Mouse (Mus musculus) hindbrain, postnatal 0 days (tissue): ENCODE data around the gene Adrm1. TPM values are rescaled to one million over a fixed set of nuclear protein-coding genes. Genes with fewer than 3 reads are reported as not detected.

Source experiments
- ATAC-seq: fragments of 200-750 bp; cut with Nextera tagmentation; 2 replicates; pipeline ENCODE4 v1.8.0; 2017; ENCODE audit warnings: mild to moderate bottlenecking, moderate TSS enrichment, moderate library complexity
- DNase-seq: peaks from one replicate; pipeline ENCODE4 v3.0.0-alpha.2; 2015; ENCODE audit warnings: low spot score
- H3K27ac ChIP-seq: fragments of 300-500 bp; sonication (generic); 2 replicates; pipeline ENCODE4 v1.5.1; 2014; ENCODE audit warnings: mild to moderate bottlenecking
- H3K27me3 ChIP-seq: fragments of 300-500 bp; sonication (generic); 2 replicates; pipeline ENCODE4 v1.6.1; 2014; ENCODE audit warnings: low read length, mixed read lengths; ENCODE audit not compliant: insufficient read depth
- H3K36me3 ChIP-seq: fragments of 300-500 bp; sonication (generic); 2 replicates; pipeline ENCODE4 v1.6.1; 2014; ENCODE audit warnings: low read length, mixed read lengths; ENCODE audit not compliant: insufficient read depth
- H3K4me1 ChIP-seq: fragments of 300-500 bp; sonication (generic); 2 replicates; pipeline ENCODE4 v1.6.1; 2014; ENCODE audit warnings: antibody characterized with exemption, low read length, mixed read lengths; ENCODE audit not compliant: insufficient read depth
- H3K4me2 ChIP-seq: fragments of 300-500 bp; sonication (generic); 2 replicates; pipeline ENCODE4 v1.6.1; 2014; ENCODE audit warnings: low read depth, mild to moderate bottlenecking, low read length, moderate library complexity, mixed read lengths
- H3K4me3 ChIP-seq: fragments of 300-500 bp; sonication (generic); 2 replicates; pipeline ENCODE4 v1.5.1; 2014; ENCODE audit warnings: low read length
- H3K9ac ChIP-seq: fragments of 300-500 bp; sonication (generic); replicated peaks from 2 replicates; pipeline ENCODE4 v1.6.1; 2014; ENCODE audit warnings: mild to moderate bottlenecking, low read length, moderate library complexity, mixed read lengths
- H3K9me3 ChIP-seq: fragments of 300-500 bp; sonication (generic); 2 replicates; pipeline ENCODE4 v1.6.1; 2016; ENCODE audit warnings: low read length, mixed read lengths
- CTCF ChIP-seq: IDR thresholded peaks from 2 replicates; pipeline ENCODE4 v1.5.1; 2016; ENCODE audit warnings: antibody characterized with exemption, control low read depth, low read depth
- WGBS: fragments of 180-500 bp; shearing (Covaris S2); extraction: QIAGEN DNeasy Blood & Tissue Kit; methylation state at CpG from one replicate; pipeline ENCODE4 v1.1.7; 2014; 5-methylcytosine and 5-hydroxymethylcytosine counted together
- polyA plus RNA-seq: library from polyadenylated mRNA; unstranded; fragments of >200 nt; fragmentation: Nextera tagmentation; extraction: Ambion mirVana; gene quantifications from 2 replicates; pipeline ENCODE4 v1.2.1, GENCODE M21; 2015
- total RNA-seq: library from RNA; depleted of rRNA; stranded (reverse); fragments of >200 nt; gene quantifications from 2 replicates; pipeline ENCODE4 v1.2.3, GENCODE M21; 2014

The Adrm1 gene
- total and polyA plus RNA-seq, 2 experiments from 2014 or later: 107 to 207 TPM

GRCm38 (mm10) chr2:180181542-180181941 lies 10.3 kb downstream of the Adrm1 start:
- H3K4me3 ChIP-seq: no peak overlapping the region
- DNase-seq (no peak), ATAC-seq (no peak)
- H3K9me3 ChIP-seq: no peaks in the 10 kb centered on the region
- TF ChIP-seq CTCF: no peak
- H3K4me2 ChIP-seq: no peak overlapping the region
- WGBS: 60% methylated on average over 9 of the region's 9 CpGs
- H3K9ac ChIP-seq: no peak overlapping the region
- no peak overlapping the region for H3K27ac ChIP-seq
- no peaks in the 10 kb centered on the region for H3K4me1 ChIP-seq
- no peaks in the 10 kb centered on the region for H3K27me3 ChIP-seq
- peaks cover 15% of the 10 kb centered on the region for H3K36me3 ChIP-seq

- WGBS: 76% methylated on average over 24 of the region's 24 CpGs
- TF ChIP-seq CTCF: no peak
- peak; percentile 50 for DNase-seq
Observed at GRCm38 (mm10) chr2:180184011-180184751, 12.9 kb downstream of the Adrm1 start.

GRCm38 (mm10) chr2:180184752-180185109 lies 13.4 kb downstream of the Adrm1 start:
- Histone ChIP-seq H3K9ac (no peak overlapping the region), H3K4me1 (no peaks in the 10 kb centered on the region), H3K4me3 (no peak overlapping the region), H3K36me3 (no peaks in the 10 kb centered on the region), H3K27me3 (no peaks in the 10 kb centered on the region), H3K27ac (no peak overlapping the region), H3K9me3 (no peaks in the 10 kb centered on the region), H3K4me2 (no peak overlapping the region)
- DNase-seq (no peak), ATAC-seq (no peak)
- no peak for TF ChIP-seq CTCF
- 81% methylated on average over 6 of the region's 6 CpGs for WGBS

More at GRCm38 (mm10) chr2:180184011-180184751, 12.9 kb downstream of the Adrm1 start:
- no peak overlapping the region for H3K4me2 ChIP-seq
- no peak overlapping the region for H3K9ac ChIP-seq
- ATAC-seq: peak; percentile 46; the same call in 1 of the 2 replicates
- H3K27me3 ChIP-seq: no peaks in the 10 kb centered on the region
- no peak overlapping the region for H3K27ac ChIP-seq
- no peaks in the 10 kb centered on the region for H3K4me1 ChIP-seq
- no peaks in the 10 kb centered on the region for H3K9me3 ChIP-seq
- H3K36me3 ChIP-seq: no peaks in the 10 kb centered on the region
- no peak overlapping the region for H3K4me3 ChIP-seq

GRCm38 (mm10) chr2:180185686-180186085 lies 14.4 kb downstream of the Adrm1 start:
- DNase-seq (no peak), ATAC-seq (no peak)
- H3K27ac ChIP-seq: no peak overlapping the region
- 86% methylated on average over 14 of the region's 14 CpGs for WGBS
- H3K4me1 ChIP-seq: no peaks in the 10 kb centered on the region
- no peak overlapping the region for H3K9ac ChIP-seq
- H3K4me3 ChIP-seq: no peak overlapping the region
- H3K9me3 ChIP-seq: no peaks in the 10 kb centered on the region
- no peak for TF ChIP-seq CTCF
- H3K4me2 ChIP-seq: no peak overlapping the region
- H3K27me3 ChIP-seq: no peaks in the 10 kb centered on the region
- H3K36me3 ChIP-seq: no peaks in the 10 kb centered on the region

GRCm38 (mm10) chr2:180187362-180187761 lies 16.1 kb downstream of the Adrm1 start:
- H3K4me3 ChIP-seq: no peak overlapping the region

GRCm38 (mm10) chr2:180196610-180197322 lies 25.5 kb downstream of the Adrm1 start:
- Histone ChIP-seq H3K27me3 (no peaks in the 10 kb centered on the region; the same call in 1 of the 2 replicates), H3K4me1 (no peaks in the 10 kb centered on the region; the same call in 1 of the 2 replicates), H3K4me3 (no peak overlapping the region), H3K9ac (no peak overlapping the region), H3K27ac (no peak overlapping the region), H3K9me3 (no peaks in the 10 kb centered on the region), H3K36me3 (no peaks in the 10 kb centered on the region), H3K4me2 (no peak overlapping the region)
- DNase-seq (no peak), ATAC-seq (no peak)
- no peak for TF ChIP-seq CTCF
- whole genome bisulfite sequencing: 68% methylated on average over 10 of the region's 12 CpGs

More at GRCm38 (mm10) chr2:180187362-180187761, 16.1 kb downstream of the Adrm1 start:
- DNase-seq: no peak
- no peaks in the 10 kb centered on the region for H3K9me3 ChIP-seq
- H3K27ac ChIP-seq: no peak overlapping the region
- H3K36me3 ChIP-seq: no peaks in the 10 kb centered on the region
- no peak for ATAC-seq
- H3K27me3 ChIP-seq: no peaks in the 10 kb centered on the region
- 73% methylated on average over 11 of the region's 11 CpGs for WGBS
- no peak for TF ChIP-seq CTCF
- H3K4me1 ChIP-seq: no peaks in the 10 kb centered on the region
- H3K4me2 ChIP-seq: no peak overlapping the region
- no peak overlapping the region for H3K9ac ChIP-seq
